Mouse (Mus musculus): ENCODE results near the gene Lyrm7. TPM values are rescaled to one million over a fixed set of nuclear protein-coding genes. Genes with fewer than 3 reads are reported as not detected.
A peak's percentile ranks its signal among the peaks of the same experiment; 100 is the strongest.

Lyrm7 gene
- polyA plus RNA-seq, 1 experiment from 2014 or later = 4.7 TPM

- peaks cover 5% of the 10 kb centered on the region for H3K4me1 ChIP-seq
- 92% methylated on average over 4 of the region's 4 CpGs for WGBS
- H3K36me3 ChIP-seq = no peaks in the 10 kb centered on the region
- H3K9me3 ChIP-seq (replicated peaks) = no peaks in the 10 kb centered on the region
- no peaks in the 10 kb centered on the region for H3K27me3 ChIP-seq (ENCODE audit: low read depth, poor library complexity, severe bottlenecking)
- H3K27ac ChIP-seq (replicated peaks) = no peak overlapping the region
- no peak for DNase-seq (ENCODE audit: low spot score)
- no peak overlapping the region for H3K4me3 ChIP-seq
Observed at GRCm38 (mm10) chr11:54805196-54805595, 55.5 kb downstream of the Lyrm7 start.

- WGBS = 85% methylated on average over 6 of the region's 6 CpGs
- DNase-seq (ENCODE audit: low spot score) = no peak
- Histone ChIP-seq H3K27ac (replicated peaks) (no peak overlapping the region), H3K4me1 (no peaks in the 10 kb centered on the region), H3K4me3 (no peak overlapping the region), H3K9me3 (replicated peaks) (no peaks in the 10 kb centered on the region), H3K27me3 (ENCODE audit: low read depth, poor library complexity, severe bottlenecking) (no peaks in the 10 kb centered on the region), H3K36me3 (no peaks in the 10 kb centered on the region)
Observed at GRCm38 (mm10) chr11:54802621-54803020, 58.1 kb downstream of the Lyrm7 start.

- H3K27ac ChIP-seq (replicated peaks) = no peak overlapping the region
- no peaks in the 10 kb centered on the region for H3K27me3 ChIP-seq (ENCODE audit: low read depth, poor library complexity, severe bottlenecking)
- no peaks in the 10 kb centered on the region for H3K9me3 ChIP-seq (replicated peaks)
- H3K4me1 ChIP-seq = no peaks in the 10 kb centered on the region
- H3K36me3 ChIP-seq = no peaks in the 10 kb centered on the region
- WGBS = 90% methylated on average over 6 of the region's 6 CpGs
- no peak for DNase-seq (ENCODE audit: low spot score)
- no peak overlapping the region for H3K4me3 ChIP-seq
Observed at GRCm38 (mm10) chr11:54801791-54802558, 58.7 kb downstream of the Lyrm7 start.

- Histone ChIP-seq H3K27me3 (ENCODE audit: low read depth, poor library complexity, severe bottlenecking) (no peaks in the 10 kb centered on the region), H3K36me3 (no peaks in the 10 kb centered on the region), H3K4me3 (no peak overlapping the region), H3K4me1 (peaks cover 7% of the 10 kb centered on the region), H3K27ac (replicated peaks) (peak overlapping the region; percentile 38; the same call in 1 of the 2 replicates), H3K9me3 (replicated peaks) (no peaks in the 10 kb centered on the region)
- 88% methylated on average over 11 of the region's 11 CpGs for WGBS
- no peak for DNase-seq (ENCODE audit: low spot score)
Observed at GRCm38 (mm10) chr11:54796551-54796950, 64.2 kb downstream of the Lyrm7 start.

- Histone ChIP-seq H3K9me3 (replicated peaks) (no peaks in the 10 kb centered on the region), H3K27me3 (ENCODE audit: low read depth, poor library complexity, severe bottlenecking) (no peaks in the 10 kb centered on the region), H3K27ac (replicated peaks) (no peak overlapping the region), H3K4me1 (peaks cover 7% of the 10 kb centered on the region), H3K36me3 (no peaks in the 10 kb centered on the region), H3K4me3 (no peak overlapping the region)
- 89% methylated on average over 3 of the region's 3 CpGs for WGBS
- no peak for DNase-seq (ENCODE audit: low spot score)
Observed at GRCm38 (mm10) chr11:54794678-54795077, 66.0 kb downstream of the Lyrm7 start.

- H3K36me3 ChIP-seq = no peaks in the 10 kb centered on the region
- peaks cover 13% of the 10 kb centered on the region for H3K4me1 ChIP-seq
- no peaks in the 10 kb centered on the region for H3K27me3 ChIP-seq (ENCODE audit: low read depth, poor library complexity, severe bottlenecking)
- no peaks in the 10 kb centered on the region for H3K9me3 ChIP-seq (replicated peaks)
- DNase-seq (ENCODE audit: low spot score) = no peak
- no peak overlapping the region for H3K27ac ChIP-seq (replicated peaks)
- no peak overlapping the region for H3K4me3 ChIP-seq
- WGBS = 71% methylated on average over 1 of the region's 1 CpGs
Observed at GRCm38 (mm10) chr11:54793173-54793572, 67.5 kb downstream of the Lyrm7 start.

GRCm38 (mm10) chr11:54791458-54791857, 69.3 kb downstream of the Lyrm7 start:
- H3K27me3 ChIP-seq (ENCODE audit: low read depth, poor library complexity, severe bottlenecking) = no peaks in the 10 kb centered on the region
- peaks cover 23% of the 10 kb centered on the region for H3K4me1 ChIP-seq
- no peak overlapping the region for H3K4me3 ChIP-seq
- WGBS = 96% methylated on average over 4 of the region's 4 CpGs
- H3K9me3 ChIP-seq (replicated peaks) = no peaks in the 10 kb centered on the region
- H3K27ac ChIP-seq (replicated peaks) = no peak overlapping the region
- no peaks in the 10 kb centered on the region for H3K36me3 ChIP-seq
- no peak for DNase-seq (ENCODE audit: low spot score)

- WGBS = 4% methylated on average over 56 of the region's 56 CpGs
- peaks cover 43% of the 10 kb centered on the region for H3K4me1 ChIP-seq
Observed at GRCm38 (mm10) chr11:54787488-54788474, 72.9 kb downstream of the Lyrm7 start, which contains the start of gene Cdc42se2. Cdc42se2 (minus strand) TSS chr11:54787675.

GRCm38 (mm10) chr11:54786858-54787487, 73.7 kb downstream of the Lyrm7 start:
- Histone ChIP-seq H3K9me3 (replicated peaks) (no peaks in the 10 kb centered on the region), H3K27me3 (ENCODE audit: low read depth, poor library complexity, severe bottlenecking) (no peaks in the 10 kb centered on the region), H3K36me3 (peaks cover 25% of the 10 kb centered on the region), H3K4me1 (peaks cover 42% of the 10 kb centered on the region), H3K4me3 (peak overlapping the region; percentile 97), H3K27ac (replicated peaks) (peak overlapping the region; percentile 99)
- 0% methylated on average over 54 of the region's 54 CpGs for WGBS
- DNase-seq (ENCODE audit: low spot score) = no peak

More at GRCm38 (mm10) chr11:54787488-54788474, 72.9 kb downstream of the Lyrm7 start, which contains the start of gene Cdc42se2:
- H3K27me3 ChIP-seq (ENCODE audit: low read depth, poor library complexity, severe bottlenecking) = no peaks in the 10 kb centered on the region
- no peaks in the 10 kb centered on the region for H3K9me3 ChIP-seq (replicated peaks)
- peaks cover 21% of the 10 kb centered on the region for H3K36me3 ChIP-seq
- peak within 1 kb of the TSS; percentile 99 for H3K27ac ChIP-seq (replicated peaks)
- H3K4me3 ChIP-seq = peak within 1 kb of the TSS; percentile 97
- peak; percentile 99 for DNase-seq (ENCODE audit: low spot score)

GRCm38 (mm10) chr11:54785566-54785965, 75.2 kb downstream of the Lyrm7 start:
- Histone ChIP-seq H3K4me3 (peak overlapping the region; percentile 97), H3K4me1 (peaks cover 41% of the 10 kb centered on the region), H3K27me3 (ENCODE audit: low read depth, poor library complexity, severe bottlenecking) (no peaks in the 10 kb centered on the region), H3K36me3 (peaks cover 25% of the 10 kb centered on the region), H3K9me3 (replicated peaks) (no peaks in the 10 kb centered on the region), H3K27ac (replicated peaks) (no peak overlapping the region)
- DNase-seq (ENCODE audit: low spot score) = no peak
- 91% methylated on average over 3 of the region's 3 CpGs for WGBS

GRCm38 (mm10) chr11:54784436-54784835, 76.3 kb downstream of the Lyrm7 start:
- 95% methylated on average over 3 of the region's 3 CpGs for WGBS
- Histone ChIP-seq H3K36me3 (peaks cover 25% of the 10 kb centered on the region), H3K9me3 (replicated peaks) (no peaks in the 10 kb centered on the region), H3K27me3 (ENCODE audit: low read depth, poor library complexity, severe bottlenecking) (no peaks in the 10 kb centered on the region), H3K27ac (replicated peaks) (no peak overlapping the region), H3K4me3 (peak overlapping the region; percentile 21; the same call in 1 of the 2 replicates), H3K4me1 (peaks cover 41% of the 10 kb centered on the region)
- no peak for DNase-seq (ENCODE audit: low spot score)

GRCm38 (mm10) chr11:54782253-54782652, 78.5 kb downstream of the Lyrm7 start:
- H3K36me3 ChIP-seq = peaks cover 31% of the 10 kb centered on the region
- no peak for DNase-seq (ENCODE audit: low spot score)
- H3K27ac ChIP-seq (replicated peaks) = no peak overlapping the region
- WGBS = 90% methylated on average over 6 of the region's 6 CpGs
- no peak overlapping the region for H3K4me3 ChIP-seq
- peaks cover 36% of the 10 kb centered on the region for H3K4me1 ChIP-seq
- H3K27me3 ChIP-seq (ENCODE audit: low read depth, poor library complexity, severe bottlenecking) = no peaks in the 10 kb centered on the region
- H3K9me3 ChIP-seq (replicated peaks) = no peaks in the 10 kb centered on the region
